ENCODE assay signal across 8 mouse cellular contexts in the genomic region with DNA sequence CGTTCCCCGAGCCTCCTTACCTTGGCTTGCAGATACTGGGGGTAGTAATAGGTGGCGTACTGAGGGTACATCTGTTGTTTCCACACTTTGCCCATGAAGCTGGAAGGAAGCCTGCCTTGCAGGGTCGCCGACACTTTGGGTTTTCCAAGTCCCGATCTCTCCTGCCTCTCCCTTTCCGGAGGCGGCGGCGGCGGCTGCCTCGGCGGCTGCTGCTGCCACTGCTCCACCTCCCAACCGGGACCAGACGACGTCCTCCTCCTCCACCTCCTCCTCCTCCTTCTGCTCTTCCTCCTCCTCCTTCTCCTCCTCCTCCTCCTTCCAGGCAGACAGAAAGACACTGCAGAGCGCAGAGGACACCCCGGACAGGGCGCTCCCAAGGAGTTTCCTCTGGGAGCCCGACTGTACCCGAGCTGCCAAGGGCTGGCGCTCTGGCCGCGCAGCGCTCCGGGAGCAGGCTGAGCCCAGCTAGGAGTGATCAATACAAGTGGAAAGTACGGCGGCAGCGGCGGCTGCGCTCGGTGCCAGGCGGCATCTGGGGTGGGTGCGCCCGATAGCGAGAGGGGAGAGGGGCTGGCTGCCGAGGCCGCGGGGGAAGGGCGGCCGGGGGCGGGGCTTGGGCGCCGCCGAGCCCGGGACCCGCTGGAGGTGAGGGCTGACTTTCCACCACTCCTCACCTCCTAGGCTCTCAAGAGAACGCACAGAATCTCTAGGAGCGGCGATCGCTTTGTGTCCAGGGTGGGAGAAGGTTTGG. TPM values are rescaled to one million over a fixed set of nuclear protein-coding genes. Genes with fewer than 3 reads are reported as not detected.
A peak's percentile ranks its signal among the peaks of the same experiment; 100 is the strongest.
DNase-seq lines count a peak whose midpoint lies in the region; ATAC-seq lines count a peak whose summit lies in the region.

TSS of gene Rbms1 (minus strand) at position 522 of the 751 bp plus-strand sequence.

- no peaks in the 10 kb centered on the region for H3K4me1 ChIP-seq in hindbrain, embryonic 11.5 days (replicated peaks; ENCODE audit: control insufficient read depth, insufficient read depth, low read length)
- H3K4me1 ChIP-seq in lung, embryonic 15.5 days = peaks cover 19% of the 10 kb centered on the region; the same call in 1 of the 2 replicates

- under 1% methylated on average over 38 of the region's 51 CpGs for WGBS in hindbrain, embryonic 11.5 days
- under 1% methylated on average over 48 of the region's 51 CpGs for WGBS in lung, embryonic 15.5 days

- H3K9ac ChIP-seq in hindbrain, embryonic 11.5 days (ENCODE audit: low read depth, low read length) = peak within 1 kb of the TSS; percentile 76
- peak within 1 kb of the TSS; percentile 89 for H3K9ac ChIP-seq in lung, embryonic 15.5 days

- ATAC-seq in hindbrain, embryonic 11.5 days (ENCODE audit: low FRiP score) = peak; percentile 80
- ATAC-seq in lung, embryonic 15.5 days (ENCODE audit: borderline replicate concordance, extremely low read depth, low FRiP score, low TSS enrichment) = peak; percentile 81

- H3K27ac ChIP-seq in hindbrain, embryonic 11.5 days (ENCODE audit: low read depth, low read length) = peak within 1 kb of the TSS; percentile 78
- H3K27ac ChIP-seq in lung, embryonic 15.5 days = peak within 1 kb of the TSS; percentile 99

- DNase-seq in Muller cell, postnatal 12 days (ENCODE audit: inconsistent ontology term) = peak; percentile 80
- DNase-seq in cerebellum, postnatal 10 days = peak; percentile 84 to 88
- peak; percentile 35 to 56 for DNase-seq in frontal cortex, postnatal 14 days (ENCODE audit: low spot score in 2 of 2)
- DNase-seq in hindbrain, embryonic 11.5 days (ENCODE audit: low spot score) = peak; percentile 83
- DNase-seq in layer of hippocampus, adult 9-11 months = peak; percentile 23
- peak; percentile 67 for DNase-seq in ovary, adult 18-20 months (ENCODE audit: low spot score)
- DNase-seq in thymus, postnatal 4 days = peak; percentile 69

- H3K36me3 ChIP-seq in hindbrain, embryonic 11.5 days (ENCODE audit: control insufficient read depth, insufficient read depth, low read length) = no peaks in the 10 kb centered on the region
- no peaks in the 10 kb centered on the region for H3K36me3 ChIP-seq in lung, embryonic 15.5 days

- H3K4me3 ChIP-seq in hindbrain, embryonic 11.5 days (ENCODE audit: low read depth, low read length) = peak within 1 kb of the TSS; percentile 74
- H3K4me3 ChIP-seq in lung, embryonic 15.5 days = peak within 1 kb of the TSS; percentile 77

- H3K9me3 ChIP-seq in hindbrain, embryonic 11.5 days (ENCODE audit: control insufficient read depth, low read length) = no peaks in the 10 kb centered on the region
- no peaks in the 10 kb centered on the region for H3K9me3 ChIP-seq in lung, embryonic 15.5 days

- no peaks in the 10 kb centered on the region for H3K27me3 ChIP-seq in hindbrain, embryonic 11.5 days (ENCODE audit: control insufficient read depth, insufficient read depth, low read length)
- H3K27me3 ChIP-seq in lung, embryonic 15.5 days = no peaks in the 10 kb centered on the region

- H3K4me2 ChIP-seq in hindbrain, embryonic 11.5 days (replicated peaks; ENCODE audit: low read depth, low read length) = peak within 1 kb of the TSS; percentile 78
- peak within 1 kb of the TSS; percentile 57 for H3K4me2 ChIP-seq in lung, embryonic 15.5 days

RNA-seq across cellular contexts. Expression of gene Rbms1, which starts in this region (rescaled TPM):
- polyA plus RNA-seq in hindbrain, embryonic 11.5 days (2014; fragmentation: Nextera tagmentation; extraction: Ambion mirVana) = 66.7 and 78.6 TPM in 2 replicates
- 136 and 139 TPM in 2 replicates for polyA plus RNA-seq in lung, embryonic 15.5 days (2015; fragmentation: Nextera tagmentation; extraction: Ambion mirVana)

Comparison
In these comparisons a context has a peak if more than half of its experiments do, and no peak if none do; other contexts are left out.
1. Peak in every context shown above with its lines: DNase-seq, ATAC-seq, H3K4me3 ChIP-seq and H3K27ac ChIP-seq.
2. DNase-seq: peak in every context shown above with its lines; median percentile 86 in cerebellum, postnatal 10 days; 83 in hindbrain, embryonic 11.5 days; 80 in Muller cell, postnatal 12 days; 69 in thymus, postnatal 4 days; 67 in ovary, adult 18-20 months; 46 in frontal cortex, postnatal 14 days; 23 in layer of hippocampus, adult 9-11 months.